Mouse (Mus musculus): ENCODE measurements around the gene 9530002B09Rik.

Gene 9530002B09Rik

GRCm38 (mm10) chr4:122688975-122689374 lies at the start of gene 9530002B09Rik:
Gene 9530002B09Rik (plus strand): TSS chr4:122689275.
- DNase-seq = no peak

All from layer of hippocampus, adult 9-11 months (tissue).